Mouse (Mus musculus) thymus, adult 2 months (tissue): Measurements from ENCODE around the gene Castor1. TPM values are rescaled to one million over a fixed set of nuclear protein-coding genes. Genes with fewer than 3 reads are reported as not detected.

Experiments
- DNase-seq: peaks from one replicate; pipeline ENCODE4 v3.0.0; 2021
- H3K27ac ChIP-seq: fragments of 200-500 bp; 2 replicates; pipeline ENCODE4 v1.5.1; 2012; ENCODE audit warnings: low read length, control low read depth; ENCODE audit not compliant: control insufficient read depth, insufficient read depth
- H3K27me3 ChIP-seq: fragments of 200-500 bp; 2 replicates; pipeline ENCODE4 v1.6.1; 2012; ENCODE audit warnings: mild to moderate bottlenecking, low read length, moderate library complexity, mixed read lengths; ENCODE audit not compliant: control insufficient read depth, insufficient read depth
- H3K36me3 ChIP-seq: fragments of 200-500 bp; 2 replicates; pipeline ENCODE4 v1.6.1; 2012; ENCODE audit warnings: mild to moderate bottlenecking, low read length, moderate library complexity; ENCODE audit not compliant: control insufficient read depth, insufficient read depth
- H3K4me1 ChIP-seq: fragments of 200-500 bp; replicated peaks from 2 replicates; pipeline ENCODE4 v1.6.1; 2012; ENCODE audit warnings: low read length; ENCODE audit not compliant: control insufficient read depth, insufficient read depth
- H3K4me3 ChIP-seq: fragments of 200-500 bp; 2 replicates; pipeline ENCODE4 v1.5.1; 2012; ENCODE audit warnings: mild to moderate bottlenecking, low read length, control low read depth, moderate library complexity; ENCODE audit not compliant: control insufficient read depth, insufficient read depth
- CTCF ChIP-seq: fragments of 200-500 bp; IDR thresholded peaks from 2 replicates; pipeline ENCODE4 v1.5.1; 2012; ENCODE audit warnings: mild to moderate bottlenecking, control low read depth, low read length, moderate library complexity, borderline replicate concordance; ENCODE audit not compliant: control insufficient read depth, poor library complexity, insufficient read depth; ENCODE audit errors: extremely low read depth
- POLR2A ChIP-seq: fragments of 200-500 bp; IDR thresholded peaks from 2 replicates; pipeline ENCODE4 v1.6.1; 2012; ENCODE audit warnings: mild to moderate bottlenecking, low read length, control low read depth, moderate library complexity; ENCODE audit not compliant: control insufficient read depth, poor library complexity, insufficient read depth; ENCODE audit errors: extremely low read depth
- WGBS: fragments of 180-500 bp; shearing (Covaris S2); methylation state at CpG from one replicate; pipeline ENCODE4 v1.1.7; 2018; 5-methylcytosine and 5-hydroxymethylcytosine counted together
- polyA plus RNA-seq: library from polyadenylated mRNA; depleted of rRNA; stranded (reverse); fragments of >200 nt; gene quantifications from 2 replicates; pipeline ENCODE4 v1.2.3, GENCODE M21; 2012

Gene Castor1
- polyA plus RNA-seq, 1 experiment, result 34.5 TPM

DNA sequence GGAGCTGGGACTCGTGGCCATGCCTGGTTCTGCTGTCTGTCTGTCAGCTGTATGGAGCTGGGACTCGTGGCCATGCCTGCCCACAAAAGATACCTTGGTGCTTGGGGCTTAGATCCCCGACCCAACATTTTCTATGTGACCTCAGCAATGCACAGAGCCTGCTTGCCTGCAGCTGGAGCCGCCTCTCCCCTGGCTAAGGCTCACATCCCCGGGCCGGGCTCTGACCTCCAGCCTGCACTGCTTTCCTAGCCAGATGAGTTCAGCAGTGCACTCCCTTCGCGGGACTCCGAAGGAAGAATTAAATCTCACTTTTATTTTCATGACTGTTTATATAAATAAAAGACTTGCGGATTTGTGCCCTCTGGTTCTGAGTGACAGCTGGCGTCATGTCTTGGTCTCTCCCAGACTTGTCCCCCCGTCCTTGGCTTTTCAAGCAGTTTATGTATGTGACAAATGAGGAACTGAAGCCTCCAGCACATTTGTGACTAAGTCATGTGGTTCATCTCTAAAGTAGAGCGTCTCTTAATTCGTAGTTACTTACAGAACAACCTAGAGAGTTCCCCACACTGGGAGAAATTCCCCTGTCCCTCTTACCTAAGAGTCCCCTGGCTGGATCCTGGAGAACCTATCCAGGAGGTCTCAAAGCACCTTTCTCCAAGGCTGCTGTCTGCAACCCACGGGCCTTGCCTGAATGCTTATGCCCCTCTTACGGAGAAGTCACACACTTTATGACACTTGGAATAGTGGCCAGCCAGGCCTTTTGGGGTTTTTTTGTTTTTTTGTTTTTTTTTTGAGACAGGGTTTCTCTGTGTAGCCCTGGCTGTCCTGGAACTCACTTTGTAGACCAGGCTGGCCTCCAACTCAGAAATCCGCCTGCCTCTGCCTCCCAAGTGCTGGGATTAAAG, 4.3 kb downstream of the Castor1 start:
- no peak for DNase-seq
- Histone ChIP-seq H3K36me3 (no peaks in the 10 kb centered on the region), H3K27me3 (no peaks in the 10 kb centered on the region; the same call in 1 of the 2 replicates), H3K27ac (no peak overlapping the region), H3K4me3 (no peak overlapping the region), H3K4me1 (peaks cover 13% of the 10 kb centered on the region; the same call in 1 of the 2 replicates)
- 43% methylated on average over 17 of the region's 17 CpGs for WGBS
- TF ChIP-seq POLR2A (no peak), CTCF (no peak)

DNA sequence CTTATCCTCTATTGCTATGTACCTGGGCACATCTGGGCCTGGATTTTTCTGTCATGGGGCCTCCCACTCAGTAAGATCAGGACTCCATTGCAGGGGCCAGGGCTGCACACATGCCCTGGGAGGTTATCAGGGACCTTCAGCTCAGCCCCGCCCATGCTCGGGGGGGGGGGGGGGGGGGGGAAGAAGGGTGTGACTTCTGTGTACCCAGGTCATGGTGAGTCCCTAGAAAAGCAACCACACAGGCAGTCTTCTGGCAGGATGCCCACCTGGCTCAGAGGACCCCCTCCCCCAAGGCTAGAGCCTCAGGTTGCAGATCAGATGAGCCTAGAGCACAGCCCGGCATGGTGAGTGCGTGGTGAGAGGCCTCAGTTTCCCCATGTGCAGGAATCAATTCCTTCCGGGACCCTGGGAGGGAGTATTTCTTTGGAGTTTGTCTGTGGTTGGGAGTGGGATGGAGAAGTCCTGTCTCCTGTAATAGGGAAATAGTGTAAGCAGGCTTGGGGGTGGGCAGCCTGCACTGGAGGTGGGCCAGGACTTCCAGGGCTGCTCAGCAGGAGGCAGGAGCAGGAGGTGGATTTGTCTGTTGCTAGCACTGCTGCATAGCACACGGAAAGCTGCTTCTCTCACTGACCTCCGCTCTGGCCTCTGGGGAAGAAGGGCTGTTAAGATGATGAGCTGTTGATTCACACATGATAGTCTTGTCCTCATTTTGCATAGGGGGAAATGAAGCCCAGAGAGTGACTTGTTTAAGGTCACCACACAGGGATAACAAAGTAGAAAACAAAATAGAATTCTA, 5.6 kb downstream of the Castor1 start:
- Histone ChIP-seq H3K36me3 (no peaks in the 10 kb centered on the region), H3K4me3 (no peak overlapping the region), H3K4me1 (peaks cover 5% of the 10 kb centered on the region; the same call in 1 of the 2 replicates), H3K27ac (no peak overlapping the region), H3K27me3 (no peaks in the 10 kb centered on the region; the same call in 1 of the 2 replicates)
- no peak for TF ChIP-seq CTCF
- TF ChIP-seq POLR2A, result no peak
- DNase-seq, result no peak
- WGBS, result 54% methylated on average over 7 of the region's 7 CpGs

DNA sequence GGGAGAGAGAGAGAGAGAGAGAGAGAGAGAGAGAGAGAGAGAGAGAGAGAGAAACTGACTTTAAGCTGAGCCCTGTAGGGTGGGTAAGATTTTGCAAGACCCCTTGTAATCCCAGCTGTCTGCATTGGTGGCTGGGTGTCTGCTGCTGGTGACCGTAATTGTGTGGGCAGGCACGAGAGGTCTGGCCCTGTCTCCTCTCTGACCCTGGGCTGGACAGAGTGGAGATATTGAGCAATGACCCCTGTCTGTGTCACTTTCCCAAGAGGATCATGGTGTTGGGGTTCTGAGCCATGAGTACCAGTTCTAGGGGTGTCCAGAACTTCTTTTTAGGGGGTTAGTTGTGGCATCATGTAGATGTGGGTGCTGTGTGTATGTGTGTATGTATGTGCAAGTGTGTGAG, 6.2 kb downstream of the Castor1 start:
- no peaks in the 10 kb centered on the region for H3K27me3 ChIP-seq
- TF ChIP-seq POLR2A (no peak), CTCF (no peak)
- peaks cover 3% of the 10 kb centered on the region; the same call in 1 of the 2 replicates for H3K4me1 ChIP-seq
- H3K27ac ChIP-seq, result no peak overlapping the region
- no peak for DNase-seq
- no peak overlapping the region for H3K4me3 ChIP-seq
- H3K36me3 ChIP-seq, result no peaks in the 10 kb centered on the region
- 88% methylated on average over 2 of the region's 2 CpGs for WGBS

GRCm38 (mm10) chr11:4226569-4227325, 8.7 kb downstream of the Castor1 start:
- TF ChIP-seq CTCF (no peak), POLR2A (no peak)
- H3K4me1 ChIP-seq, result no peaks in the 10 kb centered on the region
- H3K36me3 ChIP-seq, result no peaks in the 10 kb centered on the region
- no peak overlapping the region for H3K4me3 ChIP-seq
- DNase-seq, result no peak
- no peak overlapping the region for H3K27ac ChIP-seq
- H3K27me3 ChIP-seq, result no peaks in the 10 kb centered on the region
- WGBS, result 94% methylated on average over 5 of the region's 5 CpGs

DNA sequence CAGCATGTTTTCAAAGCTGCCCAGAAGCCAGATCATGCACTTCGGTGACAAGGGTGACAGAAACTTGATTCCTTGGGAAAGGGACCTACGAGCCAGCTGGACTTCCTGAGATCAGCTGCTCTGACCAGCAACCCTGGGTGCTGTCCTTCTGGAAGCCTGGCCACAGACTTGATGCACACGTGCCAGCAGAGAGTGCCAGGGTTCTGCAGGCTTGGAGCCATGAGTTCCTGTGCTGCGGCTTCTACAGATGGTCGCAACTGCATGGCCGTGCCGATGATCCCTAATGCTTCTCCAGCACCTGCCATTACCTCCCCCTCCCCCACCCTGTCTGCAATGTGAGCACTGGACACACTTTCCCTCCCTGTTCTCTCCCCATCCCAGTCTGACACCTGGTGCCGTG, 10.4 kb downstream of the Castor1 start:
- TF ChIP-seq POLR2A (no peak), CTCF (no peak)

DNA sequence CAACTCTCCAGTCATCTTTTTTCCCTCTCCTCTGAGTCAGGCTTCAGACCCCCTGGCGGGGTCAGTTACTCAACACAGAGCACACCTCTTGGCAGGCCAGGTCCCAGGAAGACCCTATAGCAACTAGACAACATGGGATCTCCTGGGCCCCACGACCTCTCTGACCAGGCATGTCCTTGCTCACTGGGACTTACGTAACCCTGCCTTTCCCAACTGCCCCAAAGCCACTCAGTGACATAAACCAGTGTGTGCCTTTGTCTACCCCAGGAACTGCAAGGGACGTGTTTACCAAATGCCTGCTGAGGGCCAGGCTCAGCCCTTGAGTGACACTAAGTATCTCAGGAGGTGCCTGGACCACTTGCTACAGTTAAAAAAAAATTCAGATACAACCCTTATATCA, 11.8 kb downstream of the Castor1 start:
- WGBS, result 95% methylated on average over 4 of the region's 4 CpGs
- DNase-seq, result no peak
- no peak overlapping the region for H3K27ac ChIP-seq
- H3K27me3 ChIP-seq, result no peaks in the 10 kb centered on the region
- H3K4me1 ChIP-seq, result no peaks in the 10 kb centered on the region
- H3K4me3 ChIP-seq, result no peak overlapping the region
- no peaks in the 10 kb centered on the region for H3K36me3 ChIP-seq
- TF ChIP-seq POLR2A, result no peak
- TF ChIP-seq CTCF, result no peak

More for the DNA sequence above, 10.4 kb downstream of the Castor1 start:
- Histone ChIP-seq H3K36me3 (no peaks in the 10 kb centered on the region), H3K27me3 (no peaks in the 10 kb centered on the region), H3K4me3 (no peak overlapping the region), H3K4me1 (no peaks in the 10 kb centered on the region), H3K27ac (no peak overlapping the region)
- WGBS, result 82% methylated on average over 8 of the region's 8 CpGs
- DNase-seq, result no peak
